In the genomic region with DNA sequence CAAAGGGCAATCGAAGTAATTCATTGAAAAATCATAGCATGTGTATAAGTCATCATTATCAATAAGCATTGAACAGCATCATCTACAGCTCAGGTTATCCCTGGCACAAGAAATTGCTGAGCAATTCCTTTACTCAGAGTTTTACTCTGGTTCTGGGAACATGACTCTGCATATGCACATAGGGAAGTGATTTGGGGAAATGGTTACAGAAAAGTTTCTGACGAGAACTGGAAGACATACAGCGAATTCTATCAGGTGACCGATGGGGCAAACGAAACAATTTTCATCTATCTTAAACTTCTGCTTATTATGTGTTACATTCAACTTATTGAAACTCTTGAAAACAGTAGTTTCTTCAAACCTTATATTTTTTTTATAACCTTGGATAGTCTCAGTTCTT, we compare ENCODE assay signal across 22 mouse cellular contexts.
A peak's percentile ranks its signal among the peaks of the same experiment; 100 is the strongest.
DNase-seq lines count a peak whose midpoint lies in the region; ATAC-seq and TF ChIP-seq lines count a peak whose summit lies in the region.
"Had no signal": no experiment of that assay in that cellular context is flagged by ENCODE, and none has a peak within 500 bp of the region (broad histone marks: within the 10 kb centered on the region; RNA-seq: fewer than 3 reads in every experiment).

No protein-coding gene starts in this region.

- ATAC-seq in common myeloid progenitor, adult 5-6 weeks (replicated peaks; ENCODE audit: low read depth, poor library complexity, severe bottlenecking): peak; percentile 62
- ATAC-seq in hematopoietic stem cell, adult 5-6 weeks (replicated peaks in 1 of 2; ENCODE audit: insufficient read depth in 1 of 2, low FRiP score in 2 of 2, low TSS enrichment in 1 of 2, low read depth in 1 of 2, poor library complexity in 2 of 2, severe bottlenecking in 2 of 2): peak; percentile 59 to 64; a peak in 2 of 4 replicates
- ATAC-seq in megakaryocyte progenitor cell, adult 5-6 weeks (replicated peaks; ENCODE audit: poor library complexity): peak; percentile 86
- no peak for ATAC-seq in forebrain, postnatal 0 days
- ATAC-seq: forebrain, embryonic 14.5 days; forebrain, embryonic 16.5 days had no signal

- H3K4me3 ChIP-seq in forebrain, postnatal 0 days (ENCODE audit: low read depth, low read length): no peak overlapping the region
- H3K4me3 ChIP-seq: embryonic facial prominence, embryonic 13.5 days; embryonic facial prominence, embryonic 15.5 days; erythroblast, embryonic 14.5 days; forebrain, embryonic 10.5 days; forebrain, embryonic 12.5 days had no signal

- WGBS in forebrain, postnatal 0 days: 89% methylated on average over 5 of the region's 5 CpGs

- H3K9ac ChIP-seq in forebrain, postnatal 0 days: no peak overlapping the region
- H3K9ac ChIP-seq: embryonic facial prominence, embryonic 13.5 days; embryonic facial prominence, embryonic 15.5 days; forebrain, embryonic 12.5 days had no signal

- H3K4me2 ChIP-seq in forebrain, postnatal 0 days (ENCODE audit: low read depth): no peak overlapping the region
- H3K4me2 ChIP-seq: embryonic facial prominence, embryonic 13.5 days; embryonic facial prominence, embryonic 15.5 days; forebrain, embryonic 12.5 days had no signal

- TF ChIP-seq CTCF in forebrain, postnatal 0 days (IDR thresholded peaks at IDR 0.05; ENCODE audit: low read depth): no peak

- H3K9me3 ChIP-seq in forebrain, postnatal 0 days (ENCODE audit: low read length): no peaks in the 10 kb centered on the region
- H3K9me3 ChIP-seq: embryonic facial prominence, embryonic 13.5 days; embryonic facial prominence, embryonic 15.5 days; forebrain, embryonic 10.5 days; forebrain, embryonic 12.5 days had no signal

- no peaks in the 10 kb centered on the region for H3K27me3 ChIP-seq in forebrain, postnatal 0 days (ENCODE audit: insufficient read depth, low read length)
- H3K27me3 ChIP-seq: embryonic facial prominence, embryonic 13.5 days; embryonic facial prominence, embryonic 15.5 days; forebrain, embryonic 12.5 days had no signal

- DNase-seq in forebrain, postnatal 0 days: no peak
- no peak for DNase-seq in heart, adult 18-20 months
- no peak for DNase-seq in left cerebral cortex, adult 9 months (ENCODE audit: low spot score in 2 of 2)
- DNase-seq: adrenal gland, adult 2 months; adrenal gland, postnatal 10 days; adrenal gland, postnatal 25 days; cerebellum, adult 11-12 months; cerebellum, adult 2 months; cerebellum, adult 9-10 months; cerebellum, postnatal 10 days; cerebellum, postnatal 25 days; embryo, embryonic 11 days had no signal

- H3K27ac ChIP-seq in forebrain, postnatal 0 days (ENCODE audit: low read depth, low read length): no peak overlapping the region
- H3K27ac ChIP-seq: embryonic facial prominence, embryonic 13.5 days; embryonic facial prominence, embryonic 15.5 days; forebrain, embryonic 10.5 days; forebrain, embryonic 12.5 days had no signal

- H3K4me1 ChIP-seq in forebrain, postnatal 0 days (ENCODE audit: insufficient read depth): no peaks in the 10 kb centered on the region
- H3K4me1 ChIP-seq: embryonic facial prominence, embryonic 13.5 days; embryonic facial prominence, embryonic 15.5 days; forebrain, embryonic 10.5 days; forebrain, embryonic 12.5 days had no signal

- no peaks in the 10 kb centered on the region for H3K36me3 ChIP-seq in forebrain, postnatal 0 days (ENCODE audit: insufficient read depth)
- H3K36me3 ChIP-seq: embryonic facial prominence, embryonic 13.5 days; embryonic facial prominence, embryonic 15.5 days; forebrain, embryonic 10.5 days; forebrain, embryonic 12.5 days had no signal
